Mouse (Mus musculus) embryo, embryonic 9.5 days (tissue): ENCODE measurements around the gene Cacnb4.
A peak's percentile ranks its signal among the peaks of the same experiment; 100 is the strongest.

Source experiments
- DNase-seq: peaks from one replicate; pipeline ENCODE4 v3.0.0-alpha.2; 2017; ENCODE audit errors: extremely low spot score

Gene Cacnb4

GRCm38 (mm10) chr2:52676023-52676912 lies at the start of gene Cacnb4:
Cacnb4 (minus strand) TSS chr2:52676831.
- DNase-seq = peak; percentile 75

GRCm38 (mm10) chr2:52720231-52721025 lies 43.8 kb upstream of the Cacnb4 start:
- peak; percentile 20 for DNase-seq

GRCm38 (mm10) chr2:52717076-52717475 lies 40.4 kb upstream of the Cacnb4 start:
- no peak for DNase-seq

GRCm38 (mm10) chr2:52715538-52715937 lies 38.9 kb upstream of the Cacnb4 start:
- no peak for DNase-seq

- DNase-seq = no peak
Measured at GRCm38 (mm10) chr2:52714111-52714510, 37.5 kb upstream of the Cacnb4 start.

GRCm38 (mm10) chr2:52710804-52711203 lies 34.2 kb upstream of the Cacnb4 start:
- DNase-seq = no peak

- DNase-seq = no peak
Measured at GRCm38 (mm10) chr2:52709417-52709816, 32.8 kb upstream of the Cacnb4 start.

GRCm38 (mm10) chr2:52701368-52702036 lies 24.9 kb upstream of the Cacnb4 start:
- DNase-seq = no peak

- DNase-seq = no peak
Measured at GRCm38 (mm10) chr2:52700352-52700751, 23.7 kb upstream of the Cacnb4 start.

GRCm38 (mm10) chr2:52694604-52695003 lies 18.0 kb upstream of the Cacnb4 start:
- DNase-seq = no peak

- DNase-seq = no peak
Measured at GRCm38 (mm10) chr2:52691745-52692144, 15.1 kb upstream of the Cacnb4 start.

GRCm38 (mm10) chr2:52686601-52687000 lies 10.0 kb upstream of the Cacnb4 start:
- no peak for DNase-seq

GRCm38 (mm10) chr2:52677589-52677988 lies 958 bp upstream of the Cacnb4 start:
- no peak for DNase-seq

GRCm38 (mm10) chr2:52676913-52677303 lies 277 bp upstream of the Cacnb4 start:
- DNase-seq = no peak

GRCm38 (mm10) chr2:52675278-52675987 lies 1.2 kb downstream of the Cacnb4 start:
- DNase-seq = peak; percentile 48

GRCm38 (mm10) chr2:52674886-52675277 lies 1.7 kb downstream of the Cacnb4 start:
- DNase-seq = peak; percentile 46

- DNase-seq = no peak
Measured at GRCm38 (mm10) chr2:52673172-52673571, 3.5 kb downstream of the Cacnb4 start.

- DNase-seq = no peak
Measured at GRCm38 (mm10) chr2:52670733-52671132, 5.9 kb downstream of the Cacnb4 start.

GRCm38 (mm10) chr2:52668480-52668879 lies 8.2 kb downstream of the Cacnb4 start:
- DNase-seq = no peak

- no peak for DNase-seq
Measured at GRCm38 (mm10) chr2:52656722-52657121, 19.9 kb downstream of the Cacnb4 start.

GRCm38 (mm10) chr2:52654541-52654940 lies 22.1 kb downstream of the Cacnb4 start:
- DNase-seq = no peak

- DNase-seq = no peak
Measured at GRCm38 (mm10) chr2:52651547-52651946, 25.1 kb downstream of the Cacnb4 start.
